Mouse (Mus musculus): ENCODE results near the gene Aprt. TPM values are rescaled to one million over a fixed set of nuclear protein-coding genes. Genes with fewer than 3 reads are reported as not detected.

Gene Aprt
- polyA plus RNA-seq (2012; rRNA removed; ENCODE audit: low replicate concordance): 101 and 127 TPM in 2 replicates

GRCm38 (mm10) chr8:122576648-122577022 lies at the start of gene Aprt:
Aprt (minus strand) TSS chr8:122576909.

GRCm38 (mm10) chr8:122622727-122623126 lies 46.0 kb upstream of the Aprt start, which contains the start of gene Pabpn1l:
Pabpn1l (minus strand) TSS chr8:122622739.

GRCm38 (mm10) chr8:122611295-122612133 lies 34.8 kb upstream of the Aprt start, which contains the start of the genes Galns and Trappc2l:
Galns (minus strand) TSS chr8:122611463.
Trappc2l (plus strand) TSS chr8:122611640.

GRCm38 (mm10) chr8:122567361-122568108 lies 9.2 kb downstream of the Aprt start, which contains the start of gene Cdt1:
Cdt1 (plus strand) TSS chr8:122568015.

GRCm38 (mm10) chr8:122551265-122552051 lies 25.3 kb downstream of the Aprt start, which contains the start of gene Piezo1:
Piezo1 (minus strand) TSS chr8:122551329.

Other genes starting within 250 kb of the Aprt start
- gene Trhr2, start 216.2 kb downstream of the Aprt start, polyA plus RNA-seq (2012; rRNA removed; ENCODE audit: low replicate concordance): not detected in 2 replicates
- gene Zc3h18, start 200.3 kb downstream of the Aprt start, polyA plus RNA-seq (2012; rRNA removed; ENCODE audit: low replicate concordance): 19.4 and 33.3 TPM in 2 replicates
- gene Il17c, start 154.9 kb downstream of the Aprt start, polyA plus RNA-seq (2012; rRNA removed; ENCODE audit: low replicate concordance): 0.24 and 0.84 TPM in 2 replicates
- gene Cyba, start 144.0 kb downstream of the Aprt start, polyA plus RNA-seq (2012; rRNA removed; ENCODE audit: low replicate concordance): 239 and 467 TPM in 2 replicates
- 34.7 and 40.7 TPM in 2 replicates for gene Mvd, start 133.5 kb downstream of the Aprt start, polyA plus RNA-seq (2012; rRNA removed; ENCODE audit: low replicate concordance)
- gene Snai3, start 116.2 kb downstream of the Aprt start, polyA plus RNA-seq (2012; rRNA removed; ENCODE audit: low replicate concordance): 7.1 and 8.1 TPM in 2 replicates
- gene Rnf166, start 100.8 kb downstream of the Aprt start, polyA plus RNA-seq (2012; rRNA removed; ENCODE audit: low replicate concordance): 114 and 121 TPM in 2 replicates
- 28.3 and 43.6 TPM in 2 replicates for gene Ctu2, start 100.8 kb downstream of the Aprt start, polyA plus RNA-seq (2012; rRNA removed; ENCODE audit: low replicate concordance)
- gene Piezo1, start 25.6 kb downstream of the Aprt start, polyA plus RNA-seq (2012; rRNA removed; ENCODE audit: low replicate concordance): 119 and 150 TPM in 2 replicates
- gene Cdt1, start 8.9 kb downstream of the Aprt start, polyA plus RNA-seq (2012; rRNA removed; ENCODE audit: low replicate concordance): 15.1 and 45.5 TPM in 2 replicates
- gene Galns, start 34.6 kb upstream of the Aprt start, polyA plus RNA-seq (2012; rRNA removed; ENCODE audit: low replicate concordance): 14.4 and 14.9 TPM in 2 replicates
- gene Trappc2l, start 34.7 kb upstream of the Aprt start, polyA plus RNA-seq (2012; rRNA removed; ENCODE audit: low replicate concordance): 120 and 189 TPM in 2 replicates
- not detected in 2 replicates for gene Pabpn1l, start 45.8 kb upstream of the Aprt start, polyA plus RNA-seq (2012; rRNA removed; ENCODE audit: low replicate concordance)
- gene Cbfa2t3, start 122.2 kb upstream of the Aprt start, polyA plus RNA-seq (2012; rRNA removed; ENCODE audit: low replicate concordance): 15.8 and 24.7 TPM in 2 replicates
- gene Acsf3, start 198.6 kb upstream of the Aprt start, polyA plus RNA-seq (2012; rRNA removed; ENCODE audit: low replicate concordance): 34.4 and 36.2 TPM in 2 replicates